Mouse (Mus musculus) lung, adult 2 months (tissue): ENCODE data around the gene Flvcr1.

Experiments used
- CTCF ChIP-seq: fragments of 200-500 bp; IDR thresholded peaks from 2 replicates; pipeline ENCODE4 v1.5.1; 2011; ENCODE audit warnings: mild to moderate bottlenecking, low read length, control low read depth; ENCODE audit not compliant: insufficient read depth
- POLR2A ChIP-seq: fragments of 200-500 bp; IDR thresholded peaks from 2 replicates; pipeline ENCODE4 v1.6.1; 2011; ENCODE audit warnings: low read depth, mild to moderate bottlenecking, control low read depth, low read length, borderline replicate concordance; ENCODE audit errors: extremely low read depth

DNA sequence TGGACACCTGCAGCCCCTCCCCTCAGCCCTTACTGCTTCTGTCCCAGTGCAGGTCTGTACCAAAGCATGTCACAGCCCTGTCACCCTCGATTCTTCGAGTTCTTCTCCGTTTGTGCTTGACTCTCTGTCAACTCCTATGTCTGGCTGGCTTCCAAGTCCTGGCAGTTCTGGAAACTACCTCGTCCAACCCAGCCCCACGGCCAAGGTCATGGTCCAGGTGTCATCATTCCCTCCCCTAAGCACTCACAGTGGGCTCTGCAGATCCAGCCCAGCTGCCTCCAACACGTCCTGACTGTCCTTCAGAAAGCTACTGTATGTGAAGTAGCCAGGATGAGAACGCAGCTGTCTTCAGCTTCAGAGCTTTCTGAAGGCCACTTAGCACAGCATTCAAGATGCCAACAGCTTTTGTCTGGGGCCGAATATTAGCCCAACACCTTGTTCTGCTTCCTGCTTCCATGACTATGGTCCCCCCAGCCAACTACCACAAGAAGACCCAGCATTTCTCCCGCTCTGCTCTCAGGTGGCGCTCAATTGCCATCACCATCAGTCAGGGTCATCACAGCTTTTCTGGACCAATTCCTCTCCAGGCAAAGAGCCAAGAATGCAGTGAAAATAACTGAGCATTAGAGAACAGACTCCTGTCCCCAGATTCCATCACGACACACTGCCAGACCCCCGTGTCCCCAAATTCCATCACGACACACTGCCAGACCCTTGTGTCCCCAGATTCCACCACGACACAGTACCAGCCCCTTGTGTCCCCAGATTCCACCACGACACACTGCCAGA is 60.8 kb downstream of the Flvcr1 start:
- no peak for TF ChIP-seq CTCF
- no peak for TF ChIP-seq POLR2A
